Mouse (Mus musculus) C2C12 (cell line): ENCODE results near the gene Tmsb10. TPM values are rescaled to one million over a fixed set of nuclear protein-coding genes. Genes with fewer than 3 reads are reported as not detected.

Experiments used
- H3K27me3 ChIP-seq: one replicate; pipeline ENCODE4 v1.6.1; 2011; ENCODE audit not compliant: control insufficient read depth, insufficient read depth, insufficient read length
- H3K36me3 ChIP-seq: one replicate; pipeline ENCODE4 v1.6.1; 2011; ENCODE audit not compliant: control insufficient read depth, insufficient read depth
- H3K4me3 ChIP-seq: one replicate; pipeline ENCODE4 v1.5.1; 2011; ENCODE audit warnings: mild to moderate bottlenecking, control low read depth; ENCODE audit not compliant: poor library complexity, insufficient read depth, severe bottlenecking
- H3K79me2 ChIP-seq: one replicate; pipeline ENCODE4 v1.6.1; 2011; ENCODE audit not compliant: control insufficient read depth, insufficient read depth
- H3K79me3 ChIP-seq: one replicate; pipeline ENCODE4 v1.6.1; 2011; ENCODE audit warnings: low read depth, control low read depth
- H3ac ChIP-seq: one replicate; pipeline ENCODE3; 2011; ENCODE audit warnings: low read depth; ENCODE audit not compliant: control insufficient read depth, insufficient read length
- CEBPB ChIP-seq: IDR thresholded peaks from one replicate; pipeline ENCODE4 v1.6.1; 2011; ENCODE audit warnings: low read depth, mild to moderate bottlenecking, control low read depth, moderate library complexity
- CTCF ChIP-seq: IDR thresholded peaks from one replicate; pipeline ENCODE4 v1.5.1; 2011; ENCODE audit not compliant: control insufficient read depth, insufficient read depth, insufficient read length
- FOSL1 ChIP-seq: IDR thresholded peaks from one replicate; pipeline ENCODE4 v1.8.0; 2011; ENCODE audit warnings: mild to moderate bottlenecking, low read length; ENCODE audit not compliant: poor library complexity, insufficient read depth, severe bottlenecking
- MAX ChIP-seq: IDR thresholded peaks from one replicate; pipeline ENCODE4 v1.6.1; 2011; ENCODE audit warnings: mild to moderate bottlenecking, control low read depth
- MYOD1 ChIP-seq: IDR thresholded peaks from one replicate; pipeline ENCODE4 v1.6.1; 2011; ENCODE audit warnings: low read depth; ENCODE audit not compliant: control insufficient read depth, insufficient read length
- MYOG ChIP-seq: IDR thresholded peaks from one replicate; pipeline ENCODE4 v1.6.1; 2011; ENCODE audit not compliant: control insufficient read depth, insufficient read length; ENCODE audit errors: extremely low read depth
- USF1 ChIP-seq: IDR thresholded peaks from one replicate; pipeline ENCODE4 v1.6.1; 2011; ENCODE audit warnings: low read depth, mild to moderate bottlenecking, control low read depth, moderate library complexity
- polyA plus RNA-seq: library from polyadenylated mRNA; unstranded; fragments of >200 nt; fragmentation: generic; extraction: Trizol; gene quantifications from one replicate; pipeline ENCODE4 v1.2.1, GENCODE M21; 2012; ENCODE audit warnings: missing spikeins

Gene Tmsb10
- polyA plus RNA-seq, 1 experiment: 3,526 TPM

GRCm38 (mm10) chr6:72976866-72977265, 18.3 kb upstream of the Tmsb10 start:
- Histone ChIP-seq H3K27me3 (no peaks in the 10 kb centered on the region), H3K79me3 (no peaks in the 10 kb centered on the region), H3K79me2 (no peaks in the 10 kb centered on the region), H3K36me3 (no peaks in the 10 kb centered on the region), H3ac (no peak overlapping the region), H3K4me3 (no peak overlapping the region)
- TF ChIP-seq CTCF (no peak), USF1 (no peak), MYOD1 (peak; percentile 62)

- TF ChIP-seq MYOG: no peak
- no peak for TF ChIP-seq USF1
- no peak for TF ChIP-seq MYOD1
- no peak for TF ChIP-seq FOSL1
- no peak for TF ChIP-seq CTCF
- TF ChIP-seq CEBPB: no peak
- no peak for TF ChIP-seq MAX
- no peaks in the 10 kb centered on the region for H3K79me2 ChIP-seq
Measured at GRCm38 (mm10) chr6:72971074-72971473, 12.5 kb upstream of the Tmsb10 start.

DNA sequence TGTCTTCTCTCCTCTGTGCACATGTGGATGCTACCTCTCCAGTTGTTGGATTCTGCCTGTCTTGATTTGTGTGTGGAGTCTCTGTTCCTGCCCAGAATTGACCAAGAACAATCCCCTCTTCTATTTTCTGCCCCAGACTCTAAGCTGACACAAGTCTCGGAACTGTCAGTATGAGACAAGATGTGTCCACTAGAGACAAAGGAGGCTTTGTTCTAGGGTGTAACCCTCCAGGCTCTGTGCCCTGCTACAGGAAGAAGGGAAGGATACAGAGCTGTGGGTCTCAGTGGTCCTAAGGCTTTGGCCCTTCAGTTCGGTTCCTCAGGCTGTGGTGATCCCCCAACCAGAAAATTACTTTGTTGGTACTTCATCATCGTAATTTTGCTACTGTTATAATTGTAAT, 11.2 kb upstream of the Tmsb10 start:
- H3K27me3 ChIP-seq: no peaks in the 10 kb centered on the region
- TF ChIP-seq MAX (no peak), USF1 (no peak), CEBPB (no peak), FOSL1 (no peak), MYOD1 (no peak), MYOG (no peak), CTCF (no peak)
- H3K4me3 ChIP-seq: no peak overlapping the region

More at GRCm38 (mm10) chr6:72971074-72971473, 12.5 kb upstream of the Tmsb10 start:
- Histone ChIP-seq H3K36me3 (no peaks in the 10 kb centered on the region), H3K4me3 (no peak overlapping the region), H3K27me3 (no peaks in the 10 kb centered on the region), H3K79me3 (no peaks in the 10 kb centered on the region), H3ac (no peak overlapping the region)

DNA sequence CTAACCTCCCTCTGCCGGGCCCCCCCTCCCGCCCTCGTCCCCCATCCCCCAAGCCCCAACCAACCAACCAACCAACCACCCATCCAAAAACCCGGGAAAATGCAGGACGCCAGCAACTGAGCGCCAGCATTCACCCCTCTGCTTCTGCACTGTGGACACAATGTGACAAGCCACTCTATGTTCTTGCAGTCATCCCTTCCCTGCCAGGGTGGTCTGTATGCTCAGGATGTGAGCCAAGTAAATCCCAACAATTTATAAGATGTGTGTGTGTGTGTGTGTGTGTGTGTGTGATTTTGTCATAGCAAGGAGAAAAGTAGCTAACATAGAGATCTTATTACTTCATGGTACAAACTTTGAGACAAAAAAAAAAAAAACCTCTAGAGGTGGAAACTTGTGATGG, 6.7 kb upstream of the Tmsb10 start:
- Histone ChIP-seq H3K36me3 (no peaks in the 10 kb centered on the region), H3K79me3 (no peaks in the 10 kb centered on the region), H3K4me3 (no peak overlapping the region), H3ac (no peak overlapping the region), H3K27me3 (no peaks in the 10 kb centered on the region), H3K79me2 (no peaks in the 10 kb centered on the region)
- TF ChIP-seq MAX (no peak), USF1 (no peak), CTCF (no peak), CEBPB (no peak), FOSL1 (no peak)

More for the DNA sequence above, 11.2 kb upstream of the Tmsb10 start:
- Histone ChIP-seq H3ac (no peak overlapping the region), H3K36me3 (no peaks in the 10 kb centered on the region), H3K79me2 (no peaks in the 10 kb centered on the region), H3K79me3 (no peaks in the 10 kb centered on the region)

DNA sequence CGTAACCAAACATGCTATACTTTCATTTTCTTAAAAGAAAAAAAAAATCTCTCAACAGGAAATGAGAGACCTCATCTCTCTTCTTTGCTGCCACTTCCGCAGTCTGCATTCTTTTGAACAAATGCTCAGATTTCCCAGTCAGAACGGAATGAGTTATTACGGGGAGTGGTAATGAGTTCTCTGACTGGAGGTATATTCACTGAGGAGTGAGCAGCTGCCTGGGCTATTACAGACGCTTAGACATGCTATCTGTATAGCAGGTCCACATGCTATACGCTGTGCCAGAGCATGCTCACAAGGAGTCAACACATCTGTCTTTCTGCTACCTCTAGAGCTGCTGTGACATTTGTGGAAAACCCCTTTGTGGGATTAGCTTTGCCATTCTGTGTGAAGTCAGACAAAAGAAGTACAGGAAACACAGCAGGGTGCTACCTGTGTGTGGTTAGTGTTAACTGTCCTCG, 3.8 kb upstream of the Tmsb10 start:
- TF ChIP-seq FOSL1 (no peak), MYOD1 (peak; percentile 53)
- no peaks in the 10 kb centered on the region for H3K36me3 ChIP-seq
- no peak overlapping the region for H3K4me3 ChIP-seq
- H3K79me2 ChIP-seq: peaks cover 9% of the 10 kb centered on the region
- H3ac ChIP-seq: no peak overlapping the region
- H3K27me3 ChIP-seq: no peaks in the 10 kb centered on the region
- H3K79me3 ChIP-seq: peaks cover 3% of the 10 kb centered on the region

DNA sequence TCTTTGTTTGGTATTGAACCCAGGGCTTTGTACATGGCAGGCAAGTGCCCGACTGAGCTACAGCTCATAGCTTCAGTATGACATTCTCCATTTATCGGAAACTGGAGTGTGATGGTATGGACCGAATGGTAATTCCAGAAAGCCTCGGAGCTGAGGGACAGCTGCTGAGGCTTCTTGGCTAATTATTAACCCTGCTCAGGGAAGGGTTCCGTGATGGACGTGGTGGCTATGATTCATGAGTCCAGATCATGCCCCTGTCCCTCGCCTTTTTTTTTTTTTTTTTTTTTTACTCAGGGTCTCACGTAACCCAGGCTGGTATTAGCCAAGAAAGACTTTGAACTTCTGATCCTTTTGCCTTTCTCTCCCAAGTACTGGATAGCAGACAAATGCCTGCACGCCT, 3.1 kb upstream of the Tmsb10 start:
- H3K79me3 ChIP-seq: peaks cover 6% of the 10 kb centered on the region
- no peak overlapping the region for H3ac ChIP-seq
- H3K36me3 ChIP-seq: peaks cover 6% of the 10 kb centered on the region
- peaks cover 16% of the 10 kb centered on the region for H3K79me2 ChIP-seq
- no peak overlapping the region for H3K4me3 ChIP-seq
- TF ChIP-seq MYOD1 (peak; percentile 78), CEBPB (no peak)
- no peaks in the 10 kb centered on the region for H3K27me3 ChIP-seq

DNA sequence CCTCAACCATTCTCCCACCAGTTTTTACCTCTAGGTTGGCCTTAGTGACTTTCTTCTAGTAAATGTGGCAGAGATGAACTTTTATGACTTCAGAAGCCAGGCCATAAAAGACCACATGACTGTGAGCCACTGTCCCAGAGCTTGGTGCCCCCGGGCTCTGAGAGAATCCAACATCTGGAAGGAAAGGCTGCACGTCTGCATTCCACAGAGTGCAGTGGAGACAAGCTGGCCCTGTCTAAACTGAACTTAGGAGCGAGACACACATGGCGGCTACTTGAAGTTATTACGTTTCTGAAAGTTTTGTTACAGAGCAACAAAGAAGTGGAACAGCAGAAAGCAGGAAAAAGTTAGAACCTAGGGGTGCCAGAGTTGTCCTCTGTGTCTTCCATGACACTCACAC, 2.1 kb upstream of the Tmsb10 start:
- H3K4me3 ChIP-seq: no peak overlapping the region
- H3K79me2 ChIP-seq: peaks cover 25% of the 10 kb centered on the region
- H3K36me3 ChIP-seq: peaks cover 7% of the 10 kb centered on the region
- no peaks in the 10 kb centered on the region for H3K27me3 ChIP-seq
- no peak overlapping the region for H3ac ChIP-seq
- TF ChIP-seq MYOD1 (no peak), MYOG (no peak), USF1 (no peak), CTCF (no peak), FOSL1 (no peak), CEBPB (no peak), MAX (no peak)
- H3K79me3 ChIP-seq: peaks cover 6% of the 10 kb centered on the region
